Mouse (Mus musculus) T-helper 1 cell (primary cell): ENCODE measurements around the gene Ccl3.

Experiments used
- in situ Hi-C: fragments of 300-600 bp; cut with MboI, MseI; formaldehyde crosslinking; loops from one replicate; pipeline ENCODE4 v1.15.1; 2025; ENCODE audit warnings: high pct_unique_total_duplicates

Gene Ccl3

DNA sequence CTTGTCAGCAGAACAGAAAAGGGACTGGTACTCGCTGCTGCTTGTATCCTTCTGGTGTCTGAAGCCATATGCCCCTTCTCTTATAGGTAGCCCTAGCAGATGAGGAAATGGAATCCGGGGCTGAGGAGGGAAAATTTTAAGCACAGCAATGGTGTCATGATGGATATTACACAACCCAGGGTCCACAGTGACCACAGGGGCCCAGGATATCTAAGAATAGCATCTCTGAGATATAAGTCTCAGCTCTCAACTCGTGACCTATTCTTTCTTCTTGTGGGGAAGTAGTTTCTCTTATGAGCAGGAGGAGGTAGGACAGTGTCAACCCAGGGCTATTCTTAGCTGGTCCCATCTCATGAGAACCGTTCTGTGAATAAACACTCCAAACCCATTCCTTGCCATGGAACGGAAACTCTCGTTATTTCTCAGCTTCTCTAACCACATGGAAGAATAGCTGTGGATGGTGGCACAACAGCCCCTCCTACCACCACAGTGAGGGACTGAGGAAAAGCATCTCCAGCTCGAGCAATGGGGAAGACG lies at the start of gene Ccl3:
Ccl3 (minus strand) TSS at position 51 of the 537 bp plus-strand sequence.
- in situ Hi-C loops, result no loop called here

DNA sequence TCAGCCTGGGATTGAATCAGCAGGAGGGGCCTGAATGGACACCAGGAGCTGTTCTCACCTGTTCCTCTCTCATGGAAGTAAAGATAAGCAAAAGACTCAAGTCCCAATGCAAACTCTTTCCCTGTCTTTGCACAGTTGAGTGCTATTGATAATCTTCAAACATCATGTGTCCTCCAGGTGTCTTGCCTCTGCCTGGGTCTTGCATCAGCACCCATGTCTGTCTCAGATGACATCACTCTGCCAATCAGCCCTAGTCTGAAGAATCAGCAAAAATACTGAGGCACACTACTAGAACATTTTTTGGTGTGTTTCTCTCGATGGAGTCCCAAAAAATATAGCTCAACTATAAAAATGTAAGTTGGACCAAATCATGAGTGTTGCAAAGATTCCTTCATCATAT lies 42.9 kb upstream of the Ccl3 start:
- in situ Hi-C loops, result loop anchor here (10.0 kb wide), 1 partner anchor 1047 kb away; no protein-coding TSS in a partner anchor

DNA sequence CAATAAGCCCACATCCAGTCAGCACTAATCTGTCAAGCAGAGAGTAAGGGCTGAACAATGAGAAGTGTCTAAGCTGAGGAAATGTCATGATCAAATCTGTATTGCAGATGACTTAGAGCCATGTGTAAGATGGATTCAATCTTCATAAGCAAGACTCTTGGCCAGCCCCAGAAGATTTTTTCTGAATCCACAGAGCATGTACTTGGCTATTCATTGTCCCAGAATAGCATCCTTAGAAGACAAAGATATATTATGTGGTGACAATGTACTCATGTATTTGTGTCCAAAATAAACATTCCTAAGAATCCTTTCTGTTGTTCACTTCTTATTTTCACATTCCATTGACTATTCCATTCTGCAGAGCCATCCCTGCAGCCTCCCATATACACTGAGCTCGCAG lies 40.8 kb upstream of the Ccl3 start:
- in situ Hi-C loops, result loop anchor here (10.0 kb wide), 1 partner anchor 1045 kb away; no protein-coding TSS in a partner anchor

DNA sequence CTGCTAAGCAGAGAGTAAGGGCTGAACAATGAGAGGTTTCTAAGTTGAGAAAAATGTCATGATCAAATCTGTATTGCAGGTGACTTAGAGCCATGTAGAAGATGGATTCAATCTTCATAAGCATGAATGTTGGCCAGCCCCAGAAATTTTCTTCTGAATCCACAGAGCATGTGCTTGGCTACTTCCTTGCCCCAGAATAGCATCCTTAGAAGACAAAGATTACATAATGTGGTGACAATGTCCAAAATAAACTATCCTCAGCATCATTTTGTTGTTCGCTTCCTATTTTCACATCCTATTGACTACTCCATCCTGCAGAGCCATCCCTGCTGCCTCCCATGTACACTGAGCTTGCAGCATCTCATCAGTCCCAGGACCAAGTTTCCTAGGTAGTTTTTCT lies 26.5 kb upstream of the Ccl3 start:
- in situ Hi-C loops, result loop anchor here (10.0 kb wide), 1 partner anchor 291 kb away; no protein-coding TSS in a partner anchor

DNA sequence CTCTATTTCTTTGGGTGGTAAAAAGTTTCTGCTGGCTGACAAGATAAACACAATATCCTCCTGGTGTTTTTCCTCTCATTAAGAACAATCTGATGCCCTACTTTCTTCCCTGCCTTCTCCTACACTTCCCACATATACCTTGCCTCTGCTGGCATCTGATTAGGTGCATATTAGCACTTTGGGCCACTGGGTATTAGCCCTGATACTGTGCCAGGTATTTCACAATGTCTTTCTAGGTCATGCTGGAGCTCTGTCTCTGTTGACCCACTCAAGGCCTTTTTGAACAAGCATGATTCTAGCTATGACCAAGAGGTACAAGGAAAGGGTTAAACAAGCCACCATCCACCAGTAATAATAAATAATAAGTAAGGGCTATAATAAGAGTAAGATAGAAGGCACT lies 22.6 kb upstream of the Ccl3 start:
- in situ Hi-C loops, result loop anchor here (10.0 kb wide), 1 partner anchor 287 kb away; no protein-coding TSS in a partner anchor

DNA sequence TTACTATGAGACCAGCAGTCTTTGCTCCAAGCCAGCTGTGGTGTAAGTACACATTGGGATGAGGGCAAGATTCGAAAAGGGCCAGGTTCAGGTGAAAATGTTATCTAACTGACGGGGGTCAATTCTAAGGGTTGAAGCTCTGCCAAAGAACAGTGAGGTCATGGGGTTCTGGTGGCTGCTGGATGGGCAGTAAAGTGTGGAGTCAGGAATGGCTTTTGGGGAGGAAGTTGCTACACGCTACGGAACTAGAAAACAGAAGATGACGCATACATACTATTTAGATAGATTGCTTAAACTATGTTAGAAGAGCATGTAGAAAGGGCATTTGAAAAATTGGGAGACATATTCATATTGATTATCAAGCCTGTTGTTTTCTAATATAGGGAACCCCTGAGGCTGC lies 14.4 kb upstream of the Ccl3 start:
- in situ Hi-C loops, result no loop called here

DNA sequence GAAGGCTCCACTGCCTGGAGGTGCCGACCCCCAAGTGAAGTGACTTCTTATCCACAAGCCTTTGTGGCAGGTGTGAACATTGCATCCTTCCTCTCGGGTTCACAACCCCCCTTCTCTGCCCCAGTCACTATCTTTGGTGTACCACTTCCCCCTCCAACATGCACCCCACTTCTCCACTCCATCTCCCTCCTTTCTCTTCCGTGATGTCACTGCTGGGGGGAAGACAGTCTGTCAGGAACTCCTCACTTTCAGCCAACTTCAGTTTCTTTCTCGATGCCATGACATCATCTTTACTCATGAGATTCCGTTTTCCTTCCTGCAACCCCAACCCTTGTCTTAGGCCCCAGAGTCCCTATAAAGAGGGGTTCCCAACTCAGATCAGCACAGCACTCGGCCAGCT lies 13.0 kb upstream of the Ccl3 start, which contains the start of gene Ccl4:
Ccl4 (plus strand) TSS at position 381 of the 400 bp plus-strand sequence.
- in situ Hi-C loops, result no loop called here

DNA sequence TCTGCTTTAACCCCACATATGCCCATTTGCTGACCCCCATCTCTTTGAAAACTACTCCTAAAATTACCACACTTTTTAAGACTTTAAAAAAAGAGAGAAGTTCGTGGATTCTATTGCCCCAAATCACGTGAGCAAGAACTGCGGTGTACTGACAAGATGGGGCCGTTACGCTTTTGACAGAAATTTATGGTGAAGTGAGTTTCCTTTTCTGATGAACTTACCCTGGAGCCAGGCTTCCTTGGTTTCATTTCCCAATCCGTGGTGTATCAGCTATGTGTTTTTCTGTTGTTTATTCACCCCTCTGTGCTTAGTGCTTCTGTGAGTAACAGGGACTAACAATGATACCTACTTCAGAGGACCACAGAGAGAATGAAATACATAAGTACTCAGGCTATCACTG lies 9.6 kb upstream of the Ccl3 start:
- in situ Hi-C loops, result no loop called here

DNA sequence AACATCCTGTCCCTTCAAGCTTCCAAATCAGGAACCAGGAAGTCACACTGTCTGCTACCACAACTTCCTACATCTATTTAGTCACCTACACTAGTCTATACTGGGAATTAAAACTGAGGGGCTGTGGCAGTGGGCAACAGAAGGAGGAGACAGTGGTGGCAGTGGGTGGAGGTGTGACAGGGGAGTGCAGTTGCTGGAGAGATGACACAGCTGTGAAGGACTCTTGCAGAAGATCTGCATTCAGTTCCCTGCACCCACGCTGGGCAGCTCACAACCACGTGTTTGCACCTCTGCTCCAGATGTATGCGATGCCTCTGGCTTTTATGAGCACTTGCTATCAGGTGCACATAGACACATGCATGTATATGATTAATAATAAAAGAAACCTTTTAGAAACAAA lies 8.4 kb upstream of the Ccl3 start:
- in situ Hi-C loops, result no loop called here

DNA sequence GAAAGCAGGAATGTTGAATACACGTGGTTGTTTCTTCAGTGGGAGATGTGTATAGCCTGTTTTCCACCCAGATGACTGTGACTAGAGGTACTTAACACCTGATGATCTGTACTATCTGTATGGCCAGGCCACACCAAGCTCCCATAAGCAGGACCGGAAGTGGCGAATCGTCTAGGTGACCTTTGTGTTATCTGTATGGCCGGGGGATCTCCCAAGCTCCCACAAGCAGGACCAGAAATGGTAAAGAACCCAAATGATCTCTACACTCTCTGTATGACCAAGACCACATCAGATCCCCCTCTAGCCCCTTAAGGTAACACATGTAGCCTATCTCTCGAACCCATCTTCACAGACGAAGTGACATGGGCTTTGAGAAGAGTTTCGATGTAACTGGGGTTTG lies 5.5 kb upstream of the Ccl3 start:
- in situ Hi-C loops, result no loop called here

DNA sequence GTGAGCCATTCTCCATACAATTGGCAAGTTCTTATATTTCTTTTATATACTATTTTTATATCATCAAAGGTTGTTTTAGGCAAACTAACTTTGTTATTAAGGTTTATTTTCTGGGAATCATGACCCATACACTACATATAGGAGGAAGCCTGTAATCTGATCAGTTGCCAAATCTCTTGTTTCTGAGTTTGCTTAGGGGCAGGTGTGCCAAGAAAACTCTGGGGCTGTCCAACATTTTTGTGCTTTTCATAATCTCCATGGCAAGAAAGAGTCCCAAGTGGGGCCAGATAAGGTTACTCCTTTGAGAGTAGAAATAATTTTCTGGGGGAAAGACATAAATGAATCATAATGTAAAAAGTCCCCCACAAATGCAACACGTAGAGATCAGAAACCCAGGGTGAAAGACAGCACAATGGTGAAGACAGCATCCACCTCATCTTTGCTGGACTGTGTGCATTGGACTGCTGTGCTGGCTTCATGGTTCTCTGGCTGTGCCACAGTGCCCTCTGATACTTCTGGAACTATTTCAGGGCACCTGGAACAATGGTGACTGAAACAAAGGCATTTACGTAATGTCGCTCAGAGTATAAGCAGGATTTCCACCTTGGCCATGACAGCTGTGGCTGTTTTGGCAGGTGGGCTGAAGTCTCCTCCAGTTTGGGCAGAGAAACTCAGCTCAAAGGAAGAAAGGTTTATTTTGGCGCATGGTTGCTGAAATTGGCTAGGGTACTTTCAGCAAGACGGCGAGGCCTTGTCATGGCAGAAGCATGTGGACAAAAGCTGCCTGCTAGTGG lies 2.6 kb downstream of the Ccl3 start:
- in situ Hi-C loops, result no loop called here

DNA sequence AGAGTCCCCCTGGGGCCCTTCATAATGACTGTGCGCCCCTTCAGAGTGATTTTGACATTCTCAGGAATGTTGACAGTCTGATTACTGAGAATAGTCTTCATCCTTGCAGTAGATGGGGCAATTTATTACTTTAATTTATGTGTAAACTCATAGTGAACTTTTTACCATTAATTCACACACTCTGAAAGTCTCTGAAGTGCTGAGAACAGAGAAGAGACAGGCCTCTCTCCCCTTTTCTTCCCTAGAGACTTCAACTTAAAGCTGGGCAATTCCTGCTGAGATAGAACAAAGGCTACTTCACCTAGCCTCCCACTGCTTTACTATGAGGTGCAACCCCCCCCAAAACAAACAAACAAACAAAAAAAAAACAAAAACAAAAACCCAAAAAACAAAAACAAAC lies 3.6 kb downstream of the Ccl3 start, which contains the start of gene Rpl9-ps1:
Rpl9-ps1 (minus strand) TSS at position 101 of the 400 bp plus-strand sequence.
- in situ Hi-C loops, result no loop called here

DNA sequence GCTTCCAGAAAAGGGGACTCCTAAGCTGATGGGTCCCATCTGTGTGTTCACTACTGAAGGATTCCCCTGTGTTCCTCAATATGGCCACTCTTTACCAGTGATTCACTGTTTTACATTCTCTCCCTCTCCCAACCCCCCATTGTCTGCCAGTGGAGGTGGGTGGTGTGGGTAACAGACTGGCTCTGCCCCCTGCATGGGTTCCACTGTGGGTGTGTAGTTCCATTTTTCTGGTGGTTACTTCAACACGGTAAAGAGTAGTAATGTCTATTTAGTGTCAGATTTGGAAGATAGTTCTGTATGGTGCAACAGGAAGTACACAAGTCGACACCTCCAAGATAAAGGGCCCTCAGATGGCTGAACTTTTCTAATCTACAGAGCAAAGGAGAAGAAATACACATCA lies 7.9 kb downstream of the Ccl3 start:
- in situ Hi-C loops, result no loop called here

DNA sequence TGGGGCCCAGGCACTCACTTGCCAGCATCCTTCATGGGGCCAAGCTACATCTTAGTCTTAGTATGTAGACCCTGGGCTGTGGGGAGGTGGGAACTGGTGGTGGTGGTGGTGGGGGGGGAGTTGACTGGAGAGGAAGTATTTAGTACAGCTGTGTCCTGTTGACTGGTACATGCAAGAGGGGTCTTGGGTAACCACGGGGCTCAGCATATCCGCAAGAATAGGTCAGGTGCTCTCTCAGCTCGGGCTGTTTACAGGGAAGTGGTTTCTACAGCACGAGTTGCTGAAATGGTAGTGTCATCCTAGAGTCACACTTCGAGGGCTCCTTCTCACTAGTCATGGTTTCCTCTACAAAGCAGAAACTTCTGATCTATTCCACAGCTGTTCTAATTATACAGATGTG lies 9.0 kb downstream of the Ccl3 start:
- in situ Hi-C loops, result no loop called here

DNA sequence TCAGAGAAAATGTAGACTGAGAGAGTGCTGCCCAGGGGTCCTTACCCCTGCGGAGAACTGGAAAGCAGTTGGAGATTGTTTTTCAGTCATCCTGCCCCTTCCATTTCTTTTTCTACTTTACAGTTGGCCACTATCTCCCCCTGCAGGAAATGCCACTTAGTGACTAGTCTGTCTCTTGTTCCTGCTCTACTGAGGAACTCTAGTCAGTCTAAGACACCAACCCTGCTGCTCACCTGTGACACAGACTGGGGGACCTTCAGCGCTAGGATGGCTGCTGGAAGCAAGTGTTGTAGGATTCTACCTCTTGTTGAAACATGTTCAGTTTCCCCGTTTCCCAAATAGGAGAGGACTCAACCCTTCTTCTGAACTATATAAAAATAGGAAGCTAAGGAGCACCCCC lies 9.6 kb downstream of the Ccl3 start:
- in situ Hi-C loops, result loop anchor here (10.0 kb wide), 1 partner anchor 95 kb away; no protein-coding TSS in a partner anchor

DNA sequence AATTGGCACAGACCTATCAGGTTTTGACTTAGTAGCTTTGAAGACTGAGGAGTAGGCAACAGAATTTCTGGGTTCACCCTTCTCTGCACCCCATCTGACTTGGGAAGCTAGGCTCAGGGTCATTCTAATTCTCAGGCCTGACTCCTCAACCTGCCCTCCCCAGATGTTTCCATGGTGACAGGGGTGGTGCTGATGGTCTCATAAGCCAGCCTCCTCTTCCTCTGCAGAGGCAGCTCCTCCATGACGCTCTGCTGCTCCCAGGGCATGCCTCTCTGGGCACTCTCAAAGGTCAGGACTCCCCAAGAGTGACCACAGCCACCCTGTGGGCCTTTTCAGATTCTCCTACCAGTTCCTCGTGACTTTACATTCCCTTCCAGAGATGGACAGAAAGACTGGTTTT lies 10.2 kb downstream of the Ccl3 start:
- in situ Hi-C loops, result loop anchor here (10.0 kb wide), 1 partner anchor 96 kb away; no protein-coding TSS in a partner anchor

DNA sequence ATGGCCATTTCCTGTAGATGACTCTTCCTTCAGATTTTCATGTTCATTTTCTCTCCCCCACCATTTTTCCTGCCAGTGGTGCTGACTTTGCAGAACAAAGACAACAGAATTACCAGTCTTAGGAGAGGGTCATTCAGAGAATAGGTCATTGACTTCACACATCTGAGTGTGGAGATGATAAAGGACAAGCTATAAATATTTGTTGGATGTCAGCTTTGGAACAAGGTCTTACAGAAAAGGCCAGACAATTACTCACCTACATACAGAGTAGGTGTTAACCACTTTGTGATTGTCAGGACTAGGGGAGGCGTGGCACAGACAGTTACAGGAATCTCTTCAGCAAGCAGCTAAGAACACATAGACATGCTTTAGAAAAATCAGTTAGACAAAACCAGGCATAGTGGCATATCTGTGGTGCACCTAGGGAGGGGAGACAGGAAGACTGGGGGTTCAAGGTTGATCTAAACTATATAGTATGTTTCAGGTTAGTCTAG lies 12.4 kb downstream of the Ccl3 start:
- in situ Hi-C loops, result loop anchor here (10.0 kb wide), 1 partner anchor 98 kb away; no protein-coding TSS in a partner anchor

DNA sequence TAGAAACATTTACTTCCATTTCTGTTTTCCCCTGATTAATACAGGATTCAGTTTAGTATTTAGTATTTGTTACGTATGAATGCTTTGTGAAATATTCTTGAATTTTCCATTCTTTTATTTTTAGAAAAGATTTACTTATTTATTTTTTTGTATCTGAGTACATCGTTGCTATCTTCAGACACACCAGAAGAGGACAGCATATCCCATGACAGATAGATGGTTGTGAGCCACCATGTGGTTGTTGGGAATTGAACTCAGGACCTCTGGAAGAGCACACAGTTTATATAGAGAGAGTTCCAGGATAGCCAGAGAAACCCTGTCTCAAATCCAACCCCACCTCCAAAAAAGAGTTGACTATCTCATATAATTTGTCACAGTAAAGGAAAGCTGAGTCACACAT lies 14.3 kb downstream of the Ccl3 start:
- in situ Hi-C loops, result loop anchor here (10.0 kb wide), 1 partner anchor 100 kb away; no protein-coding TSS in a partner anchor

DNA sequence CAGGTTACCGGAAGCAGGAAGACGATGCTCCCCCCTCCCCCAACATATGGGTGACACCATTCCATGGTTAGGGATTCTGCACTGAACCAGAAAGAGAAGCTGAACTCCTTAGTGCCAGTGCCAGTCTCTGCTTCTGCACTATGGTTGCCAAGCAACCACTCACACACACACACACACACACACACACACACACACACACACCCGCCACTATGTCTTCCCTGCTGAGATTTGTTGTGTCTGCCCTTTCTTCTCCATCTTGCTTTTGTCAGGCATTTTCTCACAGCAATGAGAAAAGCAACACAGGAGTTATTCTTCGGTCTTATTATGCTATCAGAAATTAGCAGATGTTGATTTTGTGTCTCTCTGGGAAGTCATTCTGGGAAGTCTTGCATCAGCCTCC lies 14.7 kb downstream of the Ccl3 start:
- in situ Hi-C loops, result loop anchor here (10.0 kb wide), 1 partner anchor 100 kb away; no protein-coding TSS in a partner anchor

DNA sequence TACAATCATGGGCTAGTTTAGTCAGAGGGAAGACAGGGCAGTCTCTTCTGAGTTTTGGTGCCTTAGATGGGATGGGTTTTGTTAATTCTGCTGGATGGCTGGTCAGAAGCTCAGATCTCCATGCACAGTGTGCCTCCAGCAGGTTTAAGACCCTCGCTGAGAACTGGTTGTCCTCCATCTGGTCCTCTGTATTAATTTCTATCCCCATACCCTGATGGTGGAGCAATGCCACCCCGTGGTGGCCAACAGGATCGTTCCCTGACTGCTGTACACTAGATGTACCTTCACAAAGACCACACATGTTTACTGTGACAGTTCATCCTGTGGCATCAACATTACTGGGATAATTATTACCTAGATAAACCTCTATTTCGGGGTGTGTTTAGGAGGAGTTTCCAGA lies 16.4 kb downstream of the Ccl3 start:
- in situ Hi-C loops, result loop anchor here (10.0 kb wide), 1 partner anchor 102 kb away; no protein-coding TSS in a partner anchor

DNA sequence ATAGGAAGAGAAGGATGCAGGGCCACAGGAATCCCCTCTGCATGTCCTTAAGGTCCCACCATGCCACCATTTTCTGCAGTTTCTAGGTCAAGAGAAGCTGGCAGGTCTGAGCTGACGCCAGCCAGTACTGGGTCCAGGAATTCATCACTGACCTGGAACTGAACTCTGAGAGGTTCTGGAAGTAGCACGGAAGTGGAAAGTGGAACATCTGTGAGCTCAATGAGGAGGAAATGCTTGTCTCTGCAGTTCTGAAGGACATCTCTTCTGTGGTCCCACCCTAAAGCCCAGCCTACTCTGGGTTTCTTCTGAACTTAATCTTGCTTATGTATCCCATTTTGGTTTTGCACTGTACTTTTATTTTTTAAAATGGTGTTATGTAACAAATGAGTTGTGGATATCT lies 18.1 kb downstream of the Ccl3 start:
- in situ Hi-C loops, result loop anchor here (10.0 kb wide), 1 partner anchor 104 kb away; no protein-coding TSS in a partner anchor

DNA sequence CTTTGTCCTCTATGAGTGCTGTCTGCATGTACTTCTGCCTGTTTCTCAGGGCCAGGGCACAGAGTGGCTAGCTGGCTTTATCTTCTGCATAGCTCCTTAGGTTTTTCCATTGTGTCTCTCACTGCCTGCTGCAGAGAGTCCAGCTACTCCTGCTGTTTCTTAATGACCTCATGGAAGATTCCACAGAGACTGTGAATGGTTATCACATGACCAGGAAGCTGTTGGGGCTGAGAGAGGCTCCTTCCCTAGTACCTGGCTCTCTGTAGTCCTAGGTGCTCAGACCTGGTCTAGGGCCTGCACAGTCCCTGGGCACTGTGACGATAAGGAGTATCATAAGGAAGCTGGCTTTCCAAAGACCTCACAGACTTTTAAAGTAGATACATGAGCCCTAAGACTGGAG lies 18.5 kb downstream of the Ccl3 start:
- in situ Hi-C loops, result loop anchor here (10.0 kb wide), 1 partner anchor 104 kb away; no protein-coding TSS in a partner anchor
